Mouse (Mus musculus): ENCODE results near the gene Homer1. TPM values are rescaled to one million over a fixed set of nuclear protein-coding genes. Genes with fewer than 3 reads are reported as not detected.

Homer1 gene
- total and polyA plus RNA-seq, 2 experiments from 2014 or later, result 9.7 to 64.4 TPM

- 91% methylated on average over 3 of the region's 3 CpGs for WGBS
- no peak for DNase-seq (ENCODE audit: low spot score)
- Histone ChIP-seq H3K9me3 (ENCODE audit: low read length) (no peaks in the 10 kb centered on the region), H3K4me3 (ENCODE audit: low read depth, low read length) (no peak overlapping the region), H3K36me3 (ENCODE audit: insufficient read depth, low read length) (no peaks in the 10 kb centered on the region), H3K4me1 (ENCODE audit: insufficient read depth, low read length) (no peaks in the 10 kb centered on the region), H3K4me2 (ENCODE audit: low read depth, low read length, poor library complexity, severe bottlenecking) (no peak overlapping the region), H3K9ac (replicated peaks; ENCODE audit: low read length, poor library complexity, severe bottlenecking) (no peak overlapping the region), H3K27me3 (ENCODE audit: insufficient read depth, low read length) (no peaks in the 10 kb centered on the region), H3K27ac (ENCODE audit: low read depth, low read length) (no peak overlapping the region)
- ATAC-seq (ENCODE audit: low FRiP score), result no peak
- TF ChIP-seq CTCF (IDR thresholded peaks at IDR 0.05), result no peak
Measured at GRCm38 (mm10) chr13:93340555-93341278, 41.3 kb downstream of the Homer1 start.

GRCm38 (mm10) chr13:93342641-93343040 lies 43.2 kb downstream of the Homer1 start:
- no peak overlapping the region for H3K4me2 ChIP-seq (ENCODE audit: low read depth, low read length, poor library complexity, severe bottlenecking)
- H3K4me1 ChIP-seq (ENCODE audit: insufficient read depth, low read length), result no peaks in the 10 kb centered on the region
- TF ChIP-seq CTCF (IDR thresholded peaks at IDR 0.05), result no peak
- no peak overlapping the region for H3K27ac ChIP-seq (ENCODE audit: low read depth, low read length)
- H3K27me3 ChIP-seq (ENCODE audit: insufficient read depth, low read length), result no peaks in the 10 kb centered on the region
- no peak for DNase-seq (ENCODE audit: low spot score)
- H3K9me3 ChIP-seq (ENCODE audit: low read length), result no peaks in the 10 kb centered on the region
- H3K9ac ChIP-seq (replicated peaks; ENCODE audit: low read length, poor library complexity, severe bottlenecking), result no peak overlapping the region
- no peak for ATAC-seq (ENCODE audit: low FRiP score)
- 86% methylated on average over 5 of the region's 5 CpGs for WGBS
- H3K36me3 ChIP-seq (ENCODE audit: insufficient read depth, low read length), result no peaks in the 10 kb centered on the region
- H3K4me3 ChIP-seq (ENCODE audit: low read depth, low read length), result no peak overlapping the region

GRCm38 (mm10) chr13:93344395-93344794 lies 45.0 kb downstream of the Homer1 start:
- Histone ChIP-seq H3K4me3 (ENCODE audit: low read depth, low read length) (no peak overlapping the region), H3K27ac (ENCODE audit: low read depth, low read length) (no peak overlapping the region), H3K4me2 (ENCODE audit: low read depth, low read length, poor library complexity, severe bottlenecking) (no peak overlapping the region), H3K9ac (replicated peaks; ENCODE audit: low read length, poor library complexity, severe bottlenecking) (no peak overlapping the region), H3K27me3 (ENCODE audit: insufficient read depth, low read length) (no peaks in the 10 kb centered on the region), H3K9me3 (ENCODE audit: low read length) (no peaks in the 10 kb centered on the region), H3K36me3 (ENCODE audit: insufficient read depth, low read length) (no peaks in the 10 kb centered on the region), H3K4me1 (ENCODE audit: insufficient read depth, low read length) (no peaks in the 10 kb centered on the region)
- ATAC-seq (ENCODE audit: low FRiP score) (no peak), DNase-seq (ENCODE audit: low spot score) (no peak)
- no peak for TF ChIP-seq CTCF (IDR thresholded peaks at IDR 0.05)
- WGBS, result 95% methylated on average over 1 of the region's 1 CpGs

GRCm38 (mm10) chr13:93345854-93346253 lies 46.4 kb downstream of the Homer1 start:
- no peak for TF ChIP-seq CTCF (IDR thresholded peaks at IDR 0.05)
- ATAC-seq (ENCODE audit: low FRiP score) (no peak), DNase-seq (ENCODE audit: low spot score) (no peak)
- Histone ChIP-seq H3K27ac (ENCODE audit: low read depth, low read length) (no peak overlapping the region), H3K9ac (replicated peaks; ENCODE audit: low read length, poor library complexity, severe bottlenecking) (no peak overlapping the region), H3K4me1 (ENCODE audit: insufficient read depth, low read length) (no peaks in the 10 kb centered on the region), H3K9me3 (ENCODE audit: low read length) (no peaks in the 10 kb centered on the region), H3K4me3 (ENCODE audit: low read depth, low read length) (no peak overlapping the region), H3K4me2 (ENCODE audit: low read depth, low read length, poor library complexity, severe bottlenecking) (no peak overlapping the region), H3K36me3 (ENCODE audit: insufficient read depth, low read length) (no peaks in the 10 kb centered on the region), H3K27me3 (ENCODE audit: insufficient read depth, low read length) (no peaks in the 10 kb centered on the region)
- WGBS, result 94% methylated on average over 3 of the region's 3 CpGs

GRCm38 (mm10) chr13:93352030-93352429 lies 52.6 kb downstream of the Homer1 start:
- no peak overlapping the region for H3K9ac ChIP-seq (replicated peaks; ENCODE audit: low read length, poor library complexity, severe bottlenecking)
- H3K36me3 ChIP-seq (ENCODE audit: insufficient read depth, low read length), result peaks cover 3% of the 10 kb centered on the region
- H3K4me2 ChIP-seq (ENCODE audit: low read depth, low read length, poor library complexity, severe bottlenecking), result no peak overlapping the region
- H3K27ac ChIP-seq (ENCODE audit: low read depth, low read length), result no peak overlapping the region
- H3K27me3 ChIP-seq (ENCODE audit: insufficient read depth, low read length), result no peaks in the 10 kb centered on the region
- no peak for TF ChIP-seq CTCF (IDR thresholded peaks at IDR 0.05)
- 86% methylated on average over 2 of the region's 2 CpGs for WGBS
- H3K4me1 ChIP-seq (ENCODE audit: insufficient read depth, low read length), result no peaks in the 10 kb centered on the region
- DNase-seq (ENCODE audit: low spot score) (no peak), ATAC-seq (ENCODE audit: low FRiP score) (no peak)
- no peak overlapping the region for H3K4me3 ChIP-seq (ENCODE audit: low read depth, low read length)
- no peaks in the 10 kb centered on the region for H3K9me3 ChIP-seq (ENCODE audit: low read length)

GRCm38 (mm10) chr13:93354420-93355278 lies 55.2 kb downstream of the Homer1 start:
- WGBS, result 54% methylated on average over 7 of the region's 7 CpGs
- Histone ChIP-seq H3K4me2 (ENCODE audit: low read depth, low read length, poor library complexity, severe bottlenecking) (no peak overlapping the region), H3K9ac (replicated peaks; ENCODE audit: low read length, poor library complexity, severe bottlenecking) (no peak overlapping the region), H3K9me3 (ENCODE audit: low read length) (no peaks in the 10 kb centered on the region), H3K36me3 (ENCODE audit: insufficient read depth, low read length) (peaks cover 3% of the 10 kb centered on the region), H3K27ac (ENCODE audit: low read depth, low read length) (no peak overlapping the region), H3K27me3 (ENCODE audit: insufficient read depth, low read length) (no peaks in the 10 kb centered on the region), H3K4me1 (ENCODE audit: insufficient read depth, low read length) (no peaks in the 10 kb centered on the region), H3K4me3 (ENCODE audit: low read depth, low read length) (no peak overlapping the region)
- ATAC-seq (ENCODE audit: low FRiP score) (no peak), DNase-seq (ENCODE audit: low spot score) (no peak)
- no peak for TF ChIP-seq CTCF (IDR thresholded peaks at IDR 0.05)
